Mouse (Mus musculus): ENCODE data around the gene Ctsg. TPM values are rescaled to one million over a fixed set of nuclear protein-coding genes. Genes with fewer than 3 reads are reported as not detected.

Ctsg gene
- polyA plus RNA-seq, 2 experiments from 2014 or later, result not detected

Other genes starting within 250 kb of the Ctsg start
- under 1 TPM; 0.04 to 0.11 TPM for gene Nynrin, start 248.6 kb downstream of the Ctsg start, polyA plus RNA-seq (2017; shearing (Covaris generic))
- not detected for gene Cbln3, start 218.2 kb downstream of the Ctsg start, polyA plus RNA-seq (2017; shearing (Covaris generic))
- 10 to 100 TPM; 13.4 to 13.9 TPM for gene Khnyn, start 217.6 kb downstream of the Ctsg start, polyA plus RNA-seq (2017; shearing (Covaris generic))
- 100 to 1,000 TPM in 1 of 2 experiments, 10 to 100 TPM in 1; 88.4 to 115 TPM for gene Sdr39u1, start 202.3 kb downstream of the Ctsg start, polyA plus RNA-seq (2017; shearing (Covaris generic))
- gene Cma1, start 157.9 kb downstream of the Ctsg start, polyA plus RNA-seq (2017; shearing (Covaris generic)), result not detected
- gene Cma2, start 151.6 kb downstream of the Ctsg start, polyA plus RNA-seq (2017; shearing (Covaris generic)), result not detected
- gene Mcpt1, start 84.6 kb downstream of the Ctsg start, polyA plus RNA-seq (2017; shearing (Covaris generic)), result not detected
- not detected for gene Mcpt9, start 72.1 kb downstream of the Ctsg start, polyA plus RNA-seq (2017; shearing (Covaris generic))
- gene Mcpt2, start 60.5 kb downstream of the Ctsg start, polyA plus RNA-seq (2017; shearing (Covaris generic)), result not detected
- gene Mcpt4, start 40.3 kb downstream of the Ctsg start, polyA plus RNA-seq (2017; shearing (Covaris generic)), result not detected
- not detected for gene Mcpt8, start 17.3 kb downstream of the Ctsg start, polyA plus RNA-seq (2017; shearing (Covaris generic))
- gene Gzme, start 18.1 kb upstream of the Ctsg start, polyA plus RNA-seq (2017; shearing (Covaris generic)), result not detected
- gene Gzmd, start 30.0 kb upstream of the Ctsg start, polyA plus RNA-seq (2017; shearing (Covaris generic)), result not detected
- not detected for gene Gzmg, start 57.0 kb upstream of the Ctsg start, polyA plus RNA-seq (2017; shearing (Covaris generic))
- gene Gzmn, start 72.0 kb upstream of the Ctsg start, polyA plus RNA-seq (2017; shearing (Covaris generic)), result not detected
- under 1 TPM in 1 of 2 experiments, not detected in 1; 0.35 TPM for gene Gzmf, start 108.8 kb upstream of the Ctsg start, polyA plus RNA-seq (2017; shearing (Covaris generic))
- 1 to 10 TPM; 6.5 to 9.5 TPM for gene Gzmc, start 132.1 kb upstream of the Ctsg start, polyA plus RNA-seq (2017; shearing (Covaris generic))
- gene Gzmb, start 159.7 kb upstream of the Ctsg start, polyA plus RNA-seq (2017; shearing (Covaris generic)), result 10 to 100 TPM; 32.6 to 34.9 TPM

Data from CD4-positive, CD25-positive, alpha-beta regulatory T cell, adult 4 months (primary cell).